Mouse (Mus musculus): ENCODE results near the gene Safb2.

Safb2 gene

GRCm38 (mm10) chr17:56609452-56610171 is 25.2 kb upstream of the Safb2 start, which contains the start of gene 2410015M20Rik:
Gene 2410015M20Rik, minus strand, starts transcription at chr17:56609771.
- in situ Hi-C loops (cut with MboI, MseI) = no loop called here

- in situ Hi-C loops (cut with MboI, MseI) = no loop called here
Observed at GRCm38 (mm10) chr17:56608699-56609098, 24.3 kb upstream of the Safb2 start.

- in situ Hi-C loops (cut with MboI, MseI) = no loop called here
Observed at GRCm38 (mm10) chr17:56607521-56608062, 23.2 kb upstream of the Safb2 start.

GRCm38 (mm10) chr17:56605431-56605830 is 21.0 kb upstream of the Safb2 start:
- in situ Hi-C loops (cut with MboI, MseI) = no loop called here

GRCm38 (mm10) chr17:56604422-56604821 is 20.0 kb upstream of the Safb2 start:
- in situ Hi-C loops (cut with MboI, MseI) = no loop called here

- in situ Hi-C loops (cut with MboI, MseI) = no loop called here
Observed at GRCm38 (mm10) chr17:56604070-56604380, 19.6 kb upstream of the Safb2 start.

GRCm38 (mm10) chr17:56603186-56604069 is 19.0 kb upstream of the Safb2 start:
- in situ Hi-C loops (cut with MboI, MseI) = no loop called here

- in situ Hi-C loops (cut with MboI, MseI) = no loop called here
Observed at GRCm38 (mm10) chr17:56593527-56594271, 9.3 kb upstream of the Safb2 start.

- in situ Hi-C loops (cut with MboI, MseI) = no loop called here
Observed at GRCm38 (mm10) chr17:56592553-56592952, 8.2 kb upstream of the Safb2 start.

GRCm38 (mm10) chr17:56588921-56589320 is 4.5 kb upstream of the Safb2 start:
- in situ Hi-C loops (cut with MboI, MseI) = loop anchor here (5.0 kb wide), 1 partner anchor 83 kb away; the partner anchor contains the start of gene Ranbp3

- in situ Hi-C loops (cut with MboI, MseI) = loop anchor here (5.0 kb wide), 1 partner anchor 85 kb away; the partner anchor contains the start of gene Ranbp3
Observed at GRCm38 (mm10) chr17:56587773-56588172, 3.4 kb upstream of the Safb2 start.

- in situ Hi-C loops (cut with MboI, MseI) = loop anchor here (5.0 kb wide), 1 partner anchor 87 kb away; the partner anchor contains the start of gene Ranbp3
Observed at GRCm38 (mm10) chr17:56585171-56585821, 911 bp upstream of the Safb2 start.

GRCm38 (mm10) chr17:56583611-56584256 is 651 bp downstream of the Safb2 start:
- in situ Hi-C loops (cut with MboI, MseI) = no loop called here

GRCm38 (mm10) chr17:56583071-56583470 is 1.3 kb downstream of the Safb2 start:
- in situ Hi-C loops (cut with MboI, MseI) = no loop called here

GRCm38 (mm10) chr17:56572939-56573338 is 11.4 kb downstream of the Safb2 start:
- in situ Hi-C loops (cut with MboI, MseI) = no loop called here

GRCm38 (mm10) chr17:56572154-56572553 is 12.2 kb downstream of the Safb2 start:
- in situ Hi-C loops (cut with MboI, MseI) = no loop called here

GRCm38 (mm10) chr17:56570287-56570686 is 14.1 kb downstream of the Safb2 start:
- in situ Hi-C loops (cut with MboI, MseI) = no loop called here

- in situ Hi-C loops (cut with MboI, MseI) = no loop called here
Observed at GRCm38 (mm10) chr17:56567370-56567769, 17.0 kb downstream of the Safb2 start.

GRCm38 (mm10) chr17:56566918-56567317 is 17.5 kb downstream of the Safb2 start:
- in situ Hi-C loops (cut with MboI, MseI) = no loop called here

- in situ Hi-C loops (cut with MboI, MseI) = no loop called here
Observed at GRCm38 (mm10) chr17:56566293-56566692, 18.1 kb downstream of the Safb2 start.

GRCm38 (mm10) chr17:56561866-56562265 is 22.5 kb downstream of the Safb2 start:
- in situ Hi-C loops (cut with MboI, MseI) = no loop called here

Measured in T-helper 1 cell (primary cell).